Mouse (Mus musculus): ENCODE data around the gene Gm13276.

- TF ChIP-seq CTCF (IDR thresholded peaks at IDR 0.05; ENCODE audit: low read depth, low read length), result no peak
- TF ChIP-seq POLR2A (IDR thresholded peaks at IDR 0.05; ENCODE audit: extremely low read depth, insufficient read depth, low read length), result no peak
Observed at GRCm38 (mm10) chr4:88739036-88739435, 46.5 kb upstream of the Gm13276 start.
